ENCODE assay signal across 8 mouse cellular contexts in the genomic region with DNA sequence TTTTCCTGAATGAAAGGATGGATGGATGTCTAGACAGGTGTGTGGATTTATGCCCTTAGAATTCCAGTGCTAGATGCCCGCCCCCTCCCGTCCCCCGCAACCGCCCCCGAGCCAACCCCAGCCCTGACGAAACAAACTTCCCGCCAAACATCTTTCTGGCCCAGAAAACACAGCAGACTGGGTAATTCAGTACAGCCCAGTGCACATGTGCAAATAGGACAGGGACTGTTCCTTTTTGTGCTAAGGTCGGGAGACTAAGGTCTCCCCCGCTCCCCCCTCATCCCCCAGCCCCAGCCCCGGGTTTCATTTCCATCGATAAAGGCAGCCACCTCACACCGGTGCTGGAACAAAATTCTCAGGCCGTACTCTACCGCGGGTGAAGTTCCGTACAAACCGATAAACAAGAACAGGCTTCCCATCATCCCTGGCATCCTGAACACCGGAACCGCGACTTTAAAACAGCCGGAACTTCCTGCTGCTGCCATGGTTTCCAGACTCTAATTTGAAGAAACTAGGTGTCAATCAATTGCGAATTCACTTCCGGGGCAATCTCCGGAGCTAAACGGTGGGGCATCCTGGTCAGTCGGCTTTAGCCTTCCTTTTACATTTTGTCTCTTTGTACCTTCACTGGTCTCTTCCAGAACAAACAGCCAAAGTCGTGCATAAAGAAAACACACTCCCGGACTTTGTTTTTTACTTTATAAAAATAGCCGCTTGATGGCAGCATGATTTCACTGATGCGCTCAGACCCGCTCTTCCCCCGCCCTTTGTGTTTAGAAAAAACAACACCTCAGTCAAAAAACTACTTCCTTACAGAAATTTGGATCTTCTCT. TPM values are rescaled to one million over a fixed set of nuclear protein-coding genes. Genes with fewer than 3 reads are reported as not detected.
DNase-seq lines count a peak whose midpoint lies in the region; ATAC-seq and TF ChIP-seq lines count a peak whose summit lies in the region.

No protein-coding gene starts in this region.

- peaks cover 20% of the 10 kb centered on the region for H3K79me2 ChIP-seq in CH12.LX (replicated peaks; ENCODE audit: control insufficient read depth, extremely low read depth, insufficient read depth, poor library complexity, severe bottlenecking)

- dilution Hi-C loops in CH12.LX (cut with MboI; ENCODE audit: extremely low pct_ligation_motif_present, extremely low pct_unique_long_range_greater_than_20kb, low sequenced_read_pairs) = no loop called here

- H3K9me3 ChIP-seq in CH12.LX (replicated peaks; ENCODE audit: low read length) = no peaks in the 10 kb centered on the region
- H3K9me3 ChIP-seq in forebrain, embryonic 10.5 days = no peaks in the 10 kb centered on the region
- no peaks in the 10 kb centered on the region for H3K9me3 ChIP-seq in heart, embryonic 15.5 days (replicated peaks)
- H3K9me3 ChIP-seq in liver, embryonic 14.5 days (ENCODE audit: control insufficient read depth, low read length) = no peaks in the 10 kb centered on the region
- no peaks in the 10 kb centered on the region for H3K9me3 ChIP-seq in neural tube, embryonic 12.5 days

- H3K36me3 ChIP-seq in CH12.LX (replicated peaks in 1 of 2; ENCODE audit: control insufficient read depth in 1 of 2, insufficient read depth in 1 of 2, low read length in 1 of 2) = peaks cover 23 to 29% of the 10 kb centered on the region in 2 experiments
- H3K36me3 ChIP-seq in forebrain, embryonic 10.5 days (replicated peaks) = peaks cover 35% of the 10 kb centered on the region
- H3K36me3 ChIP-seq in heart, embryonic 15.5 days = peaks cover 27% of the 10 kb centered on the region
- H3K36me3 ChIP-seq in liver, embryonic 14.5 days (replicated peaks; ENCODE audit: control insufficient read depth, insufficient read depth, low read depth) = peaks cover 22% of the 10 kb centered on the region
- H3K36me3 ChIP-seq in neural tube, embryonic 12.5 days = peaks cover 21% of the 10 kb centered on the region

- peak in 1 of 2 experiments; percentile 43; a peak in 1 of 4 replicates for TF ChIP-seq CTCF in CH12.LX (conservative IDR thresholded peaks at IDR 0.05 in 1 of 2, IDR thresholded peaks at IDR 0.05 in 1 of 2; ENCODE audit: low read depth in 2 of 2, low read length in 2 of 2)
- TF ChIP-seq CTCF in liver, embryonic 14.5 days (IDR thresholded peaks at IDR 0.05; ENCODE audit: low read depth) = peak; percentile 40

- H3K9ac ChIP-seq in CH12.LX (ENCODE audit: insufficient read depth, low read depth) = peak overlapping the region; percentile 85
- H3K9ac ChIP-seq in heart, embryonic 15.5 days = peak overlapping the region; percentile 65
- H3K9ac ChIP-seq in liver, embryonic 14.5 days (replicated peaks) = peak overlapping the region; percentile 81
- H3K9ac ChIP-seq in neural tube, embryonic 12.5 days = peak overlapping the region; percentile 64

- H3K27ac ChIP-seq in CH12.LX (ENCODE audit: insufficient read depth, low read depth) = no peak overlapping the region
- H3K27ac ChIP-seq in forebrain, embryonic 10.5 days = peak overlapping the region; percentile 84
- peak overlapping the region; percentile 78 for H3K27ac ChIP-seq in heart, embryonic 15.5 days
- H3K27ac ChIP-seq in liver, embryonic 14.5 days = peak overlapping the region; percentile 78
- no peak overlapping the region for H3K27ac ChIP-seq in neural tube, embryonic 12.5 days

- DNase-seq in CH12.LX (ENCODE audit: extremely low read depth) = peak; percentile 78
- peak; percentile 63 for DNase-seq in c-Kit-positive CD71-negative TER-119-negative erythroid progenitor cells, embryonic 14.5 days (ENCODE audit: low read depth)
- DNase-seq in forebrain, embryonic 10.5 days (ENCODE audit: extremely low spot score, low spot score) = peak; percentile 78
- peak; percentile 80 to 93 for DNase-seq in kidney, postnatal 25 days
- DNase-seq in liver, embryonic 14.5 days (ENCODE audit: low read depth in 3 of 3, low spot score in 3 of 3) = peak; percentile 78 to 85 (median 80)
- peak; percentile 88 for DNase-seq in telencephalon, adult 2 months (ENCODE audit: low read depth, low spot score)

- in situ Hi-C loops in CH12.LX (cut with MboI; ENCODE audit: low pct_ligation_motif_present, low pct_unique_long_range_greater_than_20kb, low sequenced_read_pairs) = no loop called here

- no peak for TF ChIP-seq EP300 in CH12.LX (IDR thresholded peaks at IDR 0.05; ENCODE audit: low read length)
- no peak for TF ChIP-seq EP300 in liver, embryonic 14.5 days (IDR thresholded peaks at IDR 0.05; ENCODE audit: low read depth)

- TF ChIP-seq POLR2A in CH12.LX (IDR thresholded peaks at IDR 0.05; ENCODE audit: low read depth, low read length) = peak; percentile 39; the same call in 1 of the 2 replicates

- ATAC-seq in heart, embryonic 15.5 days (replicated peaks; ENCODE audit: insufficient number of reproducible peaks, insufficient read depth, low FRiP score, low read depth) = peak; percentile 86
- peak; percentile 93 for ATAC-seq in liver, embryonic 14.5 days (ENCODE audit: insufficient read depth)
- ATAC-seq in neural tube, embryonic 12.5 days (ENCODE audit: low FRiP score, low read depth) = peak; percentile 88

- H3K4me2 ChIP-seq in CH12.LX (ENCODE audit: insufficient read depth, low read depth, poor library complexity, severe bottlenecking) = peak overlapping the region; percentile 95; the same call in 1 of the 2 replicates
- H3K4me2 ChIP-seq in heart, embryonic 15.5 days = peak overlapping the region; percentile 66
- H3K4me2 ChIP-seq in liver, embryonic 14.5 days (ENCODE audit: low read depth) = peak overlapping the region; percentile 73
- peak overlapping the region; percentile 70 for H3K4me2 ChIP-seq in neural tube, embryonic 12.5 days (replicated peaks)

- WGBS in forebrain, embryonic 10.5 days = under 1% methylated on average over 32 of the region's 32 CpGs
- WGBS in heart, embryonic 15.5 days = 2% methylated on average over 32 of the region's 32 CpGs
- under 1% methylated on average over 32 of the region's 32 CpGs for WGBS in liver, embryonic 14.5 days (ENCODE audit: insufficient replicate concordance)
- WGBS in neural tube, embryonic 12.5 days = under 1% methylated on average over 32 of the region's 32 CpGs

- peak; percentile 47 for TF ChIP-seq RAD21 in CH12.LX (IDR thresholded peaks at IDR 0.05; ENCODE audit: low read depth, low read length)

- peaks cover 0 to 28% of the 10 kb centered on the region in 2 experiments; a peak in 2 of 4 replicates for H3K4me1 ChIP-seq in CH12.LX (ENCODE audit: control insufficient read depth in 1 of 2, insufficient read depth in 2 of 2)
- H3K4me1 ChIP-seq in forebrain, embryonic 10.5 days = peaks cover 6% of the 10 kb centered on the region
- peaks cover 5% of the 10 kb centered on the region for H3K4me1 ChIP-seq in heart, embryonic 15.5 days (replicated peaks)
- H3K4me1 ChIP-seq in liver, embryonic 14.5 days (replicated peaks; ENCODE audit: control insufficient read depth in 2 of 2, insufficient read depth in 2 of 2, low read length in 1 of 2) = peaks cover 3 to 4% of the 10 kb centered on the region in 2 experiments; a peak in 2 of 4 replicates
- H3K4me1 ChIP-seq in neural tube, embryonic 12.5 days = peaks cover 8% of the 10 kb centered on the region; the same call in 1 of the 2 replicates

- H3K4me3 ChIP-seq in CH12.LX (replicated peaks in 1 of 3; ENCODE audit: low read depth in 2 of 3, low read length in 2 of 3, poor library complexity in 1 of 3) = peak overlapping the region; percentile 56 to 75 (median 66)
- peak overlapping the region; percentile 68 for H3K4me3 ChIP-seq in forebrain, embryonic 10.5 days
- H3K4me3 ChIP-seq in heart, embryonic 15.5 days = peak overlapping the region; percentile 75
- H3K4me3 ChIP-seq in liver, embryonic 14.5 days (ENCODE audit: insufficient read depth in 1 of 2, low read depth in 2 of 2, low read length in 2 of 2) = peak overlapping the region; percentile 78 to 86
- H3K4me3 ChIP-seq in neural tube, embryonic 12.5 days = peak overlapping the region; percentile 59

- H3K27me3 ChIP-seq in CH12.LX (replicated peaks) = no peaks in the 10 kb centered on the region
- peaks cover 4% of the 10 kb centered on the region; the same call in 1 of the 2 replicates for H3K27me3 ChIP-seq in forebrain, embryonic 10.5 days (ENCODE audit: poor library complexity, severe bottlenecking)
- H3K27me3 ChIP-seq in heart, embryonic 15.5 days = no peaks in the 10 kb centered on the region
- no peaks in the 10 kb centered on the region for H3K27me3 ChIP-seq in liver, embryonic 14.5 days (ENCODE audit: control insufficient read depth, insufficient read depth, low read length)
- no peaks in the 10 kb centered on the region for H3K27me3 ChIP-seq in neural tube, embryonic 12.5 days (replicated peaks)

TF ChIP-seq in CH12.LX, 34 proteins besides CTCF, POLR2A, EP300 and RAD21 (continues in another document):
- peak; percentile 52 for TF ChIP-seq SIN3A (IDR thresholded peaks at IDR 0.05; ENCODE audit: low read length)
- TF ChIP-seq JUN (IDR thresholded peaks at IDR 0.05; ENCODE audit: insufficient read depth, low read depth, low read length) = no peak
- TF ChIP-seq POLR2AphosphoS2 (IDR thresholded peaks at IDR 0.05; ENCODE audit: low read depth, low read length) = no peak
- TF ChIP-seq NELFE (IDR thresholded peaks at IDR 0.05; ENCODE audit: low read depth, low read length) = 0 out of 2 replicates have a peak, but pooled peaks have one; percentile 13
- TF ChIP-seq MAX (IDR thresholded peaks at IDR 0.05; ENCODE audit: low read length) = no peak
- peak; percentile 36; the same call in 1 of the 2 replicates for TF ChIP-seq UBTF (IDR thresholded peaks at IDR 0.05; ENCODE audit: low read depth, low read length)

RNA-seq across cellular contexts. Expression of gene Pbdc1, which starts 9.7 kb away (rescaled TPM):
- total RNA-seq in CH12.LX (2012; rRNA removed) = 30.9 and 41.3 TPM in 2 replicates
- 56.1 and 57.1 TPM in 2 replicates for total RNA-seq in CH12.LX (2014; rRNA removed)
- polyA plus RNA-seq in CH12.LX (2012; ENCODE audit: insufficient read length, low read depth) = 59.4 and 71.4 TPM in 2 replicates
- 82.8 and 86.6 TPM in 2 replicates for polyA plus RNA-seq in forebrain, embryonic 10.5 days (2016; fragmentation: Nextera tagmentation; extraction: Ambion mirVana)
- polyA plus RNA-seq in heart, embryonic 15.5 days (2015; fragmentation: Nextera tagmentation; extraction: Ambion mirVana) = 33.3 and 37.1 TPM in 2 replicates
- 7.3 and 10.4 TPM in 2 replicates for polyA plus RNA-seq in liver, embryonic 14.5 days (2012; rRNA removed)
- polyA plus RNA-seq in liver, embryonic 14.5 days (2014; fragmentation: Nextera tagmentation; extraction: Ambion mirVana) = 32.5 and 48.1 TPM in 2 replicates
- 46.3 and 48.0 TPM in 2 replicates for polyA plus RNA-seq in neural tube, embryonic 12.5 days (2016; fragmentation: Nextera tagmentation; extraction: Ambion mirVana)

RNA-seq across cellular contexts. Expression of gene Magee1, which starts 50.3 kb away (rescaled TPM):
- total RNA-seq in CH12.LX (2012; rRNA removed) (0.98 and 1.4 TPM in 2 replicates), CH12.LX (2014; rRNA removed) (0.88 and 0.94 TPM in 2 replicates)
- polyA plus RNA-seq in CH12.LX (2012; ENCODE audit: insufficient read length, low read depth) = 1.2 and 1.3 TPM in 2 replicates
- 26.5 and 27.5 TPM in 2 replicates for polyA plus RNA-seq in forebrain, embryonic 10.5 days (2016; fragmentation: Nextera tagmentation; extraction: Ambion mirVana)
- polyA plus RNA-seq in heart, embryonic 15.5 days (2015; fragmentation: Nextera tagmentation; extraction: Ambion mirVana) = 11.5 and 15.4 TPM in 2 replicates
- polyA plus RNA-seq in liver, embryonic 14.5 days (2012; rRNA removed) = 0.93 and 1.00 TPM in 2 replicates
- 0.71 and 1.1 TPM in 2 replicates for polyA plus RNA-seq in liver, embryonic 14.5 days (2014; fragmentation: Nextera tagmentation; extraction: Ambion mirVana)
- 96.8 and 103 TPM in 2 replicates for polyA plus RNA-seq in neural tube, embryonic 12.5 days (2016; fragmentation: Nextera tagmentation; extraction: Ambion mirVana)

Comparison
In these comparisons a context has a peak if more than half of its experiments do, and no peak if none do; other contexts are left out.
1. H3K27ac ChIP-seq: peak in forebrain, embryonic 10.5 days (single experiment), heart, embryonic 15.5 days (single experiment) and liver, embryonic 14.5 days (single experiment); none in CH12.LX (single experiment) and neural tube, embryonic 12.5 days (single experiment).
2. Peak in every context shown above with its lines, with median percentiles within 50 percentile points of each other: DNase-seq, H3K4me2 ChIP-seq, H3K4me3 ChIP-seq, H3K9ac ChIP-seq and ATAC-seq.